Mouse (Mus musculus): Measurements from ENCODE around the gene Pip4k2b.

DNA sequence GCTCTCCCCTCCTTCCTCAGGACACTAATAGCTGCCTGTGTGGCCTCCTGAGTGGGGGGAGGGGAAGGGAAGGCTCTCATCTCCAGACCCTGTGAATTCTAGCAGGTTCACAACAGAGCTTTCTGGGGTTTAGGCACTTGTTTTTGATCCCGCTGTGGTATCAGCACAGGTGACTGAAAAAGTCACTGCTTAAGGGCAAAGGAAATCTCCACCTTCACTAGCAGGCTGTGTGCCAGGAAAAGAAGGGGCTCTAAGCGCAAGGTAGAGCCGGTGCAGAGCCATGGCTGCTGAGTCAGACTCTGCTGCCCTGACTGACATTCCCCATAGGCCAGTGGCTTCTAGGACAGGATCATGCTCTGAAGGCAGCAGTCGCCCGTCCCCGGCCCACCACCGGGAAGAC, 15.8 kb downstream of the Pip4k2b start:
- TF ChIP-seq CTCF (IDR thresholded peaks at IDR 0.05; ENCODE audit: low read depth, low read length) (no peak), POLR2A (IDR thresholded peaks at IDR 0.05; ENCODE audit: borderline replicate concordance, low read depth, low read length) (no peak)

Measured in bone marrow macrophage, adult 2 months (primary cell).